Mouse (Mus musculus): ENCODE results near the gene Prr18. TPM values are rescaled to one million over a fixed set of nuclear protein-coding genes. Genes with fewer than 3 reads are reported as not detected.

Prr18 gene
- polyA plus RNA-seq, 1 experiment from 2014 or later: 0.07 TPM

DNA sequence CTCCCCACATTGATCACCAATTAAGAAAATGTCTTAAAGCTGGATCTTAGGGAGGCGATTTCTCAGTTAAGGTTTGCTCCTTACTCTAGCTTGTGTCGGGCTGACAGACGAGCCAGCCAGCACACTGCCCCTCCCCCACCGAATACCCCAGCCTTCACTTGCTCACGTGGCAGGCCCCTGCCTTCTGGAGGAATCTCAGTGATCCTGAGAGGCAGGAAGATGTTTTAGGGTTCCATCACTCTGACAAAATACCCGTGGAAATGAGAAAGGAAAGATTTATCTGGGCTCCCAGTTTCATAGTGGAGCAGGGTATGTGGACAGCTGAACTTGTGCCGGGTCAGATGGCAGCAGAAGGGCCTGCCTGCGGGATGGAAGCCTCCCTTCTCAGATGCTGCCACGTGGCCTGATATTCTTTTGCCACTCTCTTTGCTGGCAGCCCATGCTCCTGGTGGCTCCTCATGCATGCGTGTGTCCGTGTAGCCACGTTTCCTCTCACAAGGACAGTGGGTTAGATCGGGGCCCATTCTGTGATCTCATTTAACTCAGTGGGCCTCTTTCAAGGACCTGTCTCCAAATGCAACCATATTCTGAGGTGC is 33.5 kb downstream of the Prr18 start:
- H3K4me3 ChIP-seq (ENCODE audit: low read depth, low read length): no peak overlapping the region
- no peaks in the 10 kb centered on the region for H3K9me3 ChIP-seq (replicated peaks; ENCODE audit: control insufficient read depth, low read length)
- H3K36me3 ChIP-seq (ENCODE audit: control insufficient read depth, insufficient read depth): no peaks in the 10 kb centered on the region
- no peak overlapping the region for H3K4me2 ChIP-seq (ENCODE audit: low read depth, low read length)
- no peak overlapping the region for H3K9ac ChIP-seq (ENCODE audit: low read depth, low read length)
- ATAC-seq (ENCODE audit: low read depth): no peak
- H3K27ac ChIP-seq (ENCODE audit: low read length): no peak overlapping the region
- no peaks in the 10 kb centered on the region for H3K27me3 ChIP-seq (ENCODE audit: control insufficient read depth, insufficient read depth, low read depth, low read length)
- WGBS (ENCODE audit: insufficient replicate concordance): 44% methylated on average over 13 of the region's 13 CpGs
- peaks cover 4% of the 10 kb centered on the region for H3K4me1 ChIP-seq (ENCODE audit: control insufficient read depth, low read depth, low read length)

DNA sequence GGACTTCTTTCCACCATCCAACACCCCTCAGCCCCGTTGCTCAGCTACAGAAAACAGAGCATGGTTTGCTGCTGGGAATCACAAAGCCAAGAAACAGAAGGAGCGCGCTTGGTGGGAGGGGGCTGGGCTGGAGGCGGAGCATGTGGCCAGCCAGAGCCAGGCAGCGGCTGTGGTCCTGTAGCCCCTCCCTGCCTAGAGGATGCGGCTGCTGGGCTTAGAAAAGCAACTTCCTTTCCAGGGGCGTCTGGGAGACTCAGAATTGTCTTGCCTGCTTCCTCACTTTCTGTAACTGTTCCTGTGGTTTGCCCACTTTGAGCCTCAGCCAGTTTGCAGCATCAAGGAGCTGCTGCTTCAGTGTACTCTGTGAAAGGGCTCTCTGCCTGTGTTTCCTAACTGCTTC is 34.6 kb downstream of the Prr18 start:
- H3K9ac ChIP-seq (ENCODE audit: low read depth, low read length): no peak overlapping the region
- H3K4me1 ChIP-seq (ENCODE audit: control insufficient read depth, low read depth, low read length): peaks cover 4% of the 10 kb centered on the region
- H3K9me3 ChIP-seq (replicated peaks; ENCODE audit: control insufficient read depth, low read length): no peaks in the 10 kb centered on the region
- no peaks in the 10 kb centered on the region for H3K36me3 ChIP-seq (ENCODE audit: control insufficient read depth, insufficient read depth)
- H3K4me2 ChIP-seq (ENCODE audit: low read depth, low read length): peak overlapping the region; percentile 44
- peak overlapping the region; percentile 23 for H3K4me3 ChIP-seq (ENCODE audit: low read depth, low read length)
- no peaks in the 10 kb centered on the region for H3K27me3 ChIP-seq (ENCODE audit: control insufficient read depth, insufficient read depth, low read depth, low read length)
- 0% methylated on average over 7 of the region's 7 CpGs for WGBS (ENCODE audit: insufficient replicate concordance)
- 0 out of 2 replicates have a peak, but pooled peaks have one; percentile 24 for ATAC-seq (ENCODE audit: low read depth)
- H3K27ac ChIP-seq (ENCODE audit: low read length): no peak overlapping the region

DNA sequence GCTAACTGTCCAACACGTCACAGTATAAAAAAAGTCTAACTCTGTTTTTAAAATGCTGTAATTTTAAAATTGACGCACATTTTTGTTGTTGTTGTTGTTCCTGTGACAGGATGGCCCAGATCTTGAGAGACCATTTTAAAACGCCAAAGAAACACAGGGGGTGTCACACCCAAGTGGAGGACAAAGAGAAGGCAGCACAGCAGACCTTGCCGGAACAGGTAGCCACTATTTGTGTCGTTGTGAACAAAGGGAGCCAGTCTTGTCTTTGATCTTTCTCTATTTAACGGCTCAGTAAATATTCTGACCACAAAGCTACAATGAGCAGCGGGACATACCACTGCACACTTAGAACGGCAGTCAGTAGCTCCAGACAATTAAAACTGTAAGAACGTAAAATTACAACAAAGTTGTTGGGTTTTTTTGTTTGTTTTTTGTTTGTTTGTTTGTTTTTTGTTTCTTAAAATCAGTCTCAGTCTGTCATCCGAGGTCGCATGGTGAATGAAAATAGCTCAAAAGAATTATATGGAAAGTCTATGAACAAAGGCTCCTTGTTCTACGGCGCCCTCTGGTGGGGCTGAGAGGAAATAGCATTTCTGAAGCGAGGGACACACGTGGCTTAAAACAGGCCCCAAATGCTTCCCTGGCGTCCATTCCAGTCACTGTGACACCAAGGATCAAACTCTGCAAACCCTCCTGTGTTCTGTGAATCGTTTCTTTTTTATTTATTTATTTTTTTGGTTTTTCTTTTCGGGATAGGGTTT is 35.2 kb downstream of the Prr18 start:
- Histone ChIP-seq H3K36me3 (ENCODE audit: control insufficient read depth, insufficient read depth) (no peaks in the 10 kb centered on the region), H3K4me1 (ENCODE audit: control insufficient read depth, low read depth, low read length) (peaks cover 4% of the 10 kb centered on the region), H3K27ac (ENCODE audit: low read length) (no peak overlapping the region), H3K9me3 (replicated peaks; ENCODE audit: control insufficient read depth, low read length) (no peaks in the 10 kb centered on the region), H3K27me3 (ENCODE audit: control insufficient read depth, insufficient read depth, low read depth, low read length) (no peaks in the 10 kb centered on the region), H3K4me2 (ENCODE audit: low read depth, low read length) (peak overlapping the region; percentile 44), H3K9ac (ENCODE audit: low read depth, low read length) (no peak overlapping the region), H3K4me3 (ENCODE audit: low read depth, low read length) (peak overlapping the region; percentile 23)
- no peak for ATAC-seq (ENCODE audit: low read depth)
- under 1% methylated on average over 18 of the region's 18 CpGs for WGBS (ENCODE audit: insufficient replicate concordance)

DNA sequence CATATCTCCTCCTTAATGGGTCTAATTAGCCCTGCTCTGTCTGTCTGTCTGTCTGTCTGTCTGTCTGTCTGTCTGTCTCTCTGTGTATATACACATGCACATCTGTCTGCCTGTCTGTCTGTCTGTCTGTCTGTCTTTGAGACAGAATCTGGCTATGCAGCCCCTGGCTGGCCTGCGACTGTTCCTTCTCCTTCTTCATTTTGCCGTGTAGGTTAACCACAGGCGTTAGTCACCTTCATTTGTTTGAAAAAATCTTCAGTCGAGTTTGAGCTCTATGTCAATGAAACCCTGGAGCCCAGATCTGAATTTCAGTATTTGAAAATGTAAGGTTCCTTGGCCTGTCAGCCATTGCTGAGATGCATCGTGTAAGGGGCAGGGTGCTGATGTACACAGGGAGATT is 40.0 kb downstream of the Prr18 start:
- Histone ChIP-seq H3K4me3 (ENCODE audit: low read depth, low read length) (no peak overlapping the region), H3K9me3 (replicated peaks; ENCODE audit: control insufficient read depth, low read length) (no peaks in the 10 kb centered on the region), H3K4me1 (ENCODE audit: control insufficient read depth, low read depth, low read length) (no peaks in the 10 kb centered on the region), H3K27me3 (ENCODE audit: control insufficient read depth, insufficient read depth, low read depth, low read length) (no peaks in the 10 kb centered on the region), H3K27ac (ENCODE audit: low read length) (no peak overlapping the region), H3K9ac (ENCODE audit: low read depth, low read length) (no peak overlapping the region), H3K4me2 (ENCODE audit: low read depth, low read length) (no peak overlapping the region), H3K36me3 (ENCODE audit: control insufficient read depth, insufficient read depth) (no peaks in the 10 kb centered on the region)
- ATAC-seq (ENCODE audit: low read depth): no peak
- WGBS (ENCODE audit: insufficient replicate concordance): 31% methylated on average over 5 of the region's 5 CpGs

DNA sequence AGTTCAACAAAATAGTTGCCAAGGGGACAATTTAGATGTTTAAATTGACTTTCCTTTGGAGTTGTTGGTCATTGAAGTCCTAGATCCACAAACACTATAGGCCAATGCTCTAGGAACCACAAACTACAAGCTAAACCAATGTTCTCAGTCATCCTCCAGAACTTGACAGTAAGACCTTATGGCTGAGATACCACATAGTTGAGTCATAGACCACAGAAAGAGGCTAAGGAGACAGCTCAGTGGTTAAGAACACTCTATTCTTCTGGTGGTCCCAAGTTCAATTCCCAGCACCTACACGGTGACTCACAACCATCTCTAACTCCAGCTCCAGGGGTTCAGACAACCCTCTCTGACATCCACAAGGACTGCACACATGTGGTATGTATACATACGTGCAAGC is 48.2 kb downstream of the Prr18 start:
- no peaks in the 10 kb centered on the region for H3K4me1 ChIP-seq (ENCODE audit: control insufficient read depth, low read depth, low read length)
- WGBS (ENCODE audit: insufficient replicate concordance): 67% methylated on average over 2 of the region's 2 CpGs
- ATAC-seq (ENCODE audit: low read depth): no peak

DNA sequence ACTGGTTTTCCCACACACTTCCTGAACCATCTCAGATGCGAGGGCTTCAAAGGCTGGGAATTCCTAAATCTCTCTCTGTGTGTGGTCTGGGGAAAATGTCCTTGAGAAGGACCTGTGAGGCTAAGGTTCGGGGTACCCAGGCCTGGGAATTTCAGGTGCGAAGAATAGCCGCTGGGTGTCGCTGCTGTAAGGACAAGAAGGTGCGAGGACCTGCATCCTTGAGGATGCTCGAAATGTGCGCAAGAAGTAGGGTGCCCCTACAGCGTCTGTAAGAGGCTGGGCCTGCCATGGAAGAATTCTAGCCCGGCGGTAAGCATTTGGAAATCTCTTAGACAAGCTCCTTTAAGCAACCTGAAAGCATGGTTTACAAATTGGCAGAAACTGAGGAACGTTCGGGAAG is 51.2 kb downstream of the Prr18 start:
- WGBS (ENCODE audit: insufficient replicate concordance): 2% methylated on average over 13 of the region's 13 CpGs
- no peak overlapping the region for H3K4me2 ChIP-seq (ENCODE audit: low read depth, low read length)
- H3K9me3 ChIP-seq (replicated peaks; ENCODE audit: control insufficient read depth, low read length): no peaks in the 10 kb centered on the region
- H3K27ac ChIP-seq (ENCODE audit: low read length): no peak overlapping the region
- H3K4me1 ChIP-seq (ENCODE audit: control insufficient read depth, low read depth, low read length): no peaks in the 10 kb centered on the region
- no peak overlapping the region for H3K9ac ChIP-seq (ENCODE audit: low read depth, low read length)
- peaks cover 20% of the 10 kb centered on the region for H3K27me3 ChIP-seq (ENCODE audit: control insufficient read depth, insufficient read depth, low read depth, low read length)
- no peak overlapping the region for H3K4me3 ChIP-seq (ENCODE audit: low read depth, low read length)
- H3K36me3 ChIP-seq (ENCODE audit: control insufficient read depth, insufficient read depth): no peaks in the 10 kb centered on the region
- no peak for ATAC-seq (ENCODE audit: low read depth)

More for the DNA sequence above, 48.2 kb downstream of the Prr18 start:
- H3K4me2 ChIP-seq (ENCODE audit: low read depth, low read length): no peak overlapping the region
- no peak overlapping the region for H3K4me3 ChIP-seq (ENCODE audit: low read depth, low read length)
- no peaks in the 10 kb centered on the region for H3K9me3 ChIP-seq (replicated peaks; ENCODE audit: control insufficient read depth, low read length)
- no peak overlapping the region for H3K9ac ChIP-seq (ENCODE audit: low read depth, low read length)
- no peak overlapping the region for H3K27ac ChIP-seq (ENCODE audit: low read length)
- peaks cover 20% of the 10 kb centered on the region for H3K27me3 ChIP-seq (ENCODE audit: control insufficient read depth, insufficient read depth, low read depth, low read length)
- H3K36me3 ChIP-seq (ENCODE audit: control insufficient read depth, insufficient read depth): no peaks in the 10 kb centered on the region

DNA sequence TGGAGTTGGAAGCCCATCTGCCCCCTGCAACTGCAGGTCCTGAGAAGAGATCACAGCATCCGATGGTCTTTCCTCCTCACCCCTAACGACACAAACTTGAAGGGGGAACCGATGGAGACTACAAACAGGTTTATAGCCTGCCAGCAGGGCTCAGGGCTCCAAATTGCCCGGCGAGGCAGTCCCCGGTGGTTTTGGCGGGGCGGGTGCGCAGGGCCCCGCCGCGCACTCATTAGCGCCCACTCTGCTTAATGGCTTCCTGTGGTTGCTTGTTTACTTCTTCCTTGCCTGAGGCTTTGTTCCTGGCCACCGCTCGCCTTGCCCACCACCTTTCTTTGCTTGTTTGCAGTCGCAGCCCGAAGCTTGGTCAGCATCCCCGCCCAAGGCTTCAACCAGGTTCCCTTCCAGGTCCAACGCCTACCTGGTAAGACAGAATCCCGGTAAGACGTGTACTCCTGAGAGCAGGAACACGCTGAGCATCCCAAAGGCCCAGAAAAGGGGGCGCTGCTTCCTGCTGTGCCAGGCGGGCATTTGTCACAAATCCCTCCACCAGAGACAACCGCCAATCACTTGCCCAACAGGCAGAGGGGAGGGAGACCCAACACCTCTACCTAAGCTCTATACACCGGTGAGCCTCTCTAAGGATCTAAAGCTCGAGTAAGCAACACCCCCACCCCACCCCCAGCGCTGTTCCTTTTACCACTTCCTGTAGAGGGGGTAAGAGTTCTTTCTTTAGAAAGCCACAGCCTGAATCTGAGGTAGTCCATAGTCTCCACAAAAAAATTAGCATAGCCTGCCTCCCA is 51.9 kb downstream of the Prr18 start:
- WGBS (ENCODE audit: insufficient replicate concordance): under 1% methylated on average over 28 of the region's 28 CpGs
- Histone ChIP-seq H3K36me3 (ENCODE audit: control insufficient read depth, insufficient read depth) (no peaks in the 10 kb centered on the region), H3K27ac (ENCODE audit: low read length) (no peak overlapping the region), H3K27me3 (ENCODE audit: control insufficient read depth, insufficient read depth, low read depth, low read length) (peaks cover 20% of the 10 kb centered on the region), H3K4me2 (ENCODE audit: low read depth, low read length) (no peak overlapping the region), H3K9ac (ENCODE audit: low read depth, low read length) (no peak overlapping the region), H3K4me3 (ENCODE audit: low read depth, low read length) (no peak overlapping the region), H3K9me3 (replicated peaks; ENCODE audit: control insufficient read depth, low read length) (no peaks in the 10 kb centered on the region), H3K4me1 (ENCODE audit: control insufficient read depth, low read depth, low read length) (no peaks in the 10 kb centered on the region)
- no peak for ATAC-seq (ENCODE audit: low read depth)

DNA sequence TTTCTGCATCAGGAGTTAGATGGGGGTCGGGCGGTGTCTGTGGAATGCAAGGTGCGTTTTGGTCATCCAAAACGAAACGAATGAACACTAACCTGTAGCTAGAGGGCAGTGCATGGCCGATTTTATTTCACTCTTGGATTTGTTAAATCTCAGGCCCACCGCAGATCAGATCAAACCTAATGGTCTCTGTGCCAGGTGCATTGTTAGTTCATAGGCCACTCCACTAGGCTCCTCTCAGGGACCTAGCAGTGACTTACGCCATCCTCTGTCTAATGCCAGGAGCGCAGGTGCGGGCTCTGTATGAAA is 52.5 kb downstream of the Prr18 start:
- 4% methylated on average over 10 of the region's 10 CpGs for WGBS (ENCODE audit: insufficient replicate concordance)
- no peak overlapping the region for H3K4me2 ChIP-seq (ENCODE audit: low read depth, low read length)
- H3K9me3 ChIP-seq (replicated peaks; ENCODE audit: control insufficient read depth, low read length): no peaks in the 10 kb centered on the region
- H3K9ac ChIP-seq (ENCODE audit: low read depth, low read length): no peak overlapping the region
- no peak for ATAC-seq (ENCODE audit: low read depth)
- no peak overlapping the region for H3K4me3 ChIP-seq (ENCODE audit: low read depth, low read length)
- H3K27ac ChIP-seq (ENCODE audit: low read length): no peak overlapping the region
- H3K4me1 ChIP-seq (ENCODE audit: control insufficient read depth, low read depth, low read length): no peaks in the 10 kb centered on the region
- H3K36me3 ChIP-seq (ENCODE audit: control insufficient read depth, insufficient read depth): no peaks in the 10 kb centered on the region
- H3K27me3 ChIP-seq (ENCODE audit: control insufficient read depth, insufficient read depth, low read depth, low read length): peaks cover 20% of the 10 kb centered on the region

DNA sequence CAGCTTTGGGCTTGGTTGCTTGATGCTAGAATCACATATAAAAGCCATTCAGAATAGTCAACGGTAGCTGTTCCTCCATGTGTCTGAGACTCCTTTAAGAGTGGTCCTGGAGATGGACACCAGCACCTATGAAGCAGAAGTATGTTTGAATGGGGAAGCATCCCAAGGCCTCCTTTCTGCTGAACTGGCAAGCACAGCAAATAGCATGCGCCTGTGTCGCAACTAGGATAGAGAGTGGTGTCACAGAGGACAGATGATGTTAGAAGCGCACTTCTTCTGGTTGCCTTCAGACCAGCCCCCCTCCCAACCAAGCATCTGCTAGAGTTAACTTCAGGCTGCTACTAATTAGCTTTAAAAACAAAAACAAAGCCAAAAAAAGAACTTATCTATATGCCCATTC is 53.2 kb downstream of the Prr18 start:
- WGBS (ENCODE audit: insufficient replicate concordance): 40% methylated on average over 4 of the region's 4 CpGs
- Histone ChIP-seq H3K4me2 (ENCODE audit: low read depth, low read length) (no peak overlapping the region), H3K9ac (ENCODE audit: low read depth, low read length) (no peak overlapping the region), H3K4me1 (ENCODE audit: control insufficient read depth, low read depth, low read length) (no peaks in the 10 kb centered on the region), H3K9me3 (replicated peaks; ENCODE audit: control insufficient read depth, low read length) (no peaks in the 10 kb centered on the region), H3K27me3 (ENCODE audit: control insufficient read depth, insufficient read depth, low read depth, low read length) (peaks cover 20% of the 10 kb centered on the region), H3K4me3 (ENCODE audit: low read depth, low read length) (no peak overlapping the region), H3K27ac (ENCODE audit: low read length) (no peak overlapping the region), H3K36me3 (ENCODE audit: control insufficient read depth, insufficient read depth) (no peaks in the 10 kb centered on the region)
- ATAC-seq (ENCODE audit: low read depth): no peak

All from liver, embryonic 16.5 days (tissue).